Mouse (Mus musculus) forebrain, embryonic 12.5 days (tissue): Measurements from ENCODE around the gene Mrps36. TPM values are rescaled to one million over a fixed set of nuclear protein-coding genes. Genes with fewer than 3 reads are reported as not detected.
"Not testable (repeated sequence)": the region's sequence is repeated elsewhere in the genome, so short reads cannot be mapped to it uniquely, and the experiment has no call there.

Experiments
- ATAC-seq: fragments of 200-750 bp; cut with Nextera tagmentation; 2 replicates; pipeline ENCODE4 v1.8.0; 2017; ENCODE audit warnings: moderate TSS enrichment; ENCODE audit not compliant: low FRiP score
- H3K27ac ChIP-seq: fragments of 300-500 bp; sonication (generic); 2 replicates; pipeline ENCODE4 v1.5.1; 2016; ENCODE audit warnings: mild to moderate bottlenecking
- H3K27me3 ChIP-seq: fragments of 300-500 bp; sonication (generic); 2 replicates; pipeline ENCODE4 v1.6.1; 2016; ENCODE audit warnings: mild to moderate bottlenecking
- H3K36me3 ChIP-seq: fragments of 300-500 bp; sonication (generic); replicated peaks from 2 replicates; pipeline ENCODE4 v1.6.1; 2016; ENCODE audit warnings: mild to moderate bottlenecking
- H3K4me1 ChIP-seq: fragments of 300-500 bp; sonication (generic); 2 replicates; pipeline ENCODE4 v1.6.1; 2016
- H3K4me2 ChIP-seq: fragments of 300-500 bp; sonication (generic); 2 replicates; pipeline ENCODE4 v1.6.1; 2016; ENCODE audit warnings: mild to moderate bottlenecking, moderate library complexity
- H3K4me3 ChIP-seq: fragments of 300-500 bp; sonication (generic); replicated peaks from 2 replicates; pipeline ENCODE4 v1.5.1; 2016; ENCODE audit warnings: mild to moderate bottlenecking
- H3K9ac ChIP-seq: fragments of 300-500 bp; sonication (generic); 2 replicates; pipeline ENCODE4 v1.6.1; 2016; ENCODE audit warnings: mild to moderate bottlenecking
- H3K9me3 ChIP-seq: fragments of 300-500 bp; sonication (generic); 2 replicates; pipeline ENCODE4 v1.6.1; 2016
- WGBS: fragments of 180-500 bp; shearing (Covaris S2); methylation state at CpG from one replicate; pipeline ENCODE4 v1.1.7; 2016; 5-methylcytosine and 5-hydroxymethylcytosine counted together
- polyA plus RNA-seq: library from polyadenylated mRNA; unstranded; fragments of >200 nt; fragmentation: Nextera tagmentation; extraction: Ambion mirVana; gene quantifications from 2 replicates; pipeline ENCODE4 v1.2.1, GENCODE M21; 2016

Gene Mrps36
- polyA plus RNA-seq, 1 experiment from 2014 or later = 124 TPM

DNA sequence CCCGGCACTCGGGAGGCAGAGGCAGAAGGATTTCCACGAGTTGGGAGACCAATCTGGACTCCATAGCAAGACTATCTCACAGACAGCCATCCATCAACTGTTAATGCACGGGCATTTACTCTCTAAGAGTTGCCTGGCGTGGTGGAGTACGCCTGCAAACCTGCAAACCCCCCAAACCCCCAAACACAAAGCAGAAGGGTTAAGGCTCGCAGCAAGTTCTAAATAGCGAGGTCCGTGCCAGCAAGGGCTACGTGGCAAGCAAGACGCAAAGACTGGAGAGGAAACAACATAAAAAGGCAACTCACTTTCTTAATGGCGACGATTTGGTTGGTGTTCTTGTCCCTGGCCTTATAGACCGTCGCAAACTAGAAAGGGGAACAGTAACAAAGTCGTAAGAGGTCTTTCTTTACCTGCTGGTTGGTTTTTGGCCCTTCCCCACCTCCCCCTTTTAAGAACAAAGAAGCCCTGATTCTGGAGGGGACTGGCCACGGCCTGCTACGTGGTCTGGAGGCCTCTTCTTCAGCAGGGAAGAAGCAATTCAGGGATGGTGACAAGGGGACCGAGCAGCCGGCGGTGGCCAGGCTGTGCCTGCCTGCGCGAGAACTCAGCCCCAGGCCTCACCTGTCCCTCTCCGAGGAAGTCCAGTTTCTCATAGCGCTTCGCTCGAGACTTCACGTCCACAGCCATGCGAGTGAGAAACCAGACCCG, 14.2 kb downstream of the Mrps36 start:
- peaks cover 16% of the 10 kb centered on the region for H3K4me1 ChIP-seq
- WGBS = 3% methylated on average over 30 of the region's 30 CpGs
- peak; percentile 91 for ATAC-seq

DNA sequence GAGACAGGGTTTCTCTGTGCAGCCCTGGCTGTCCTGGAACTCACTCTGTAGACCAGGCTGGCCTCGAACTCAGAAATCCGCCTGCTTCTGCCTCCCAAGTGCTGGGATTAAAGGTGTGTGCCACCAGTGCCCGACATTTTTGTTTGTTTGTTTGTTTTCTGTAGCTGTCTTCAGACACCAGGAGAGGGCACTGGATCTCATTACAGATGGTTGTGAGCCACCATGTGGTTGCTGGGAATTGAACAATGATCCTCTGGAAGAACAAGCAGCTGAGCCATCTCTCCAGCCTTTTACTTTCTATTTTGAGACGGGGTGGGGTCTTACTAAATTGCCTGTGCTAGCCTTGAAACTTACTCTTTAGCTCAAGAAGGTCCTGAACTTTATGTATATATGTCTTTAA, 15.9 kb downstream of the Mrps36 start:
- peaks cover 16% of the 10 kb centered on the region for H3K36me3 ChIP-seq
- peaks cover 16% of the 10 kb centered on the region for H3K4me1 ChIP-seq
- H3K4me2 ChIP-seq, ATAC-seq, H3K27ac ChIP-seq, H3K4me3 ChIP-seq, H3K27me3 ChIP-seq, H3K9me3 ChIP-seq, H3K9ac ChIP-seq: not testable (repeated sequence)
- WGBS = 91% methylated on average over 4 of the region's 4 CpGs

More for the DNA sequence above, 14.2 kb downstream of the Mrps36 start:
- H3K9ac ChIP-seq = peak overlapping the region; percentile 88
- peaks cover 19% of the 10 kb centered on the region for H3K36me3 ChIP-seq
- H3K27me3 ChIP-seq = no peaks in the 10 kb centered on the region
- peak overlapping the region; percentile 90 for H3K4me2 ChIP-seq
- H3K4me3 ChIP-seq = peak overlapping the region; percentile 87
- H3K27ac ChIP-seq = peak overlapping the region; percentile 91
- no peaks in the 10 kb centered on the region for H3K9me3 ChIP-seq

DNA sequence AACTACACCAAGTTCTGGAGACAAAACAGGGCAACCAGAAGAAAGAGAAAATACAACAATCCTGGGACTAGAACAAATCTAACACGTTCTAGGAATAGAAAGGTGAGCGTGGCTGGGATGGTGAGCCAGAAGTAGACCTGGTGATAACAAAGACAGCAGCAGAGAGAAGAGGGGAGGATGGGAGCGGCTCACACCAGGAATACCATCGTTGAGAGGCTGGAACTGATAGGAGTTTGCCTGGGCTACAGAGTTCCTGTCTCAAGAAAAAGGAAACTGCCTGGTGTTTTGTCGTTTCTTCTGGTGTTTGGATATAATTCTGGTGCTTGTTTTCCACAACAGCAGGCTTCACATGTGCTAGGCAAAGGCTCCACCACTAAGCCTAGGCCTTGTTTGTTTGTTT, 16.4 kb downstream of the Mrps36 start:
- no peaks in the 10 kb centered on the region for H3K27me3 ChIP-seq
- H3K9me3 ChIP-seq = no peaks in the 10 kb centered on the region
- H3K4me2 ChIP-seq = no peak overlapping the region
- H3K36me3 ChIP-seq = peaks cover 16% of the 10 kb centered on the region
- 94% methylated on average over 5 of the region's 5 CpGs for WGBS
- peaks cover 16% of the 10 kb centered on the region for H3K4me1 ChIP-seq
- no peak overlapping the region for H3K4me3 ChIP-seq
- H3K9ac ChIP-seq = no peak overlapping the region
- no peak overlapping the region for H3K27ac ChIP-seq
- no peak for ATAC-seq

DNA sequence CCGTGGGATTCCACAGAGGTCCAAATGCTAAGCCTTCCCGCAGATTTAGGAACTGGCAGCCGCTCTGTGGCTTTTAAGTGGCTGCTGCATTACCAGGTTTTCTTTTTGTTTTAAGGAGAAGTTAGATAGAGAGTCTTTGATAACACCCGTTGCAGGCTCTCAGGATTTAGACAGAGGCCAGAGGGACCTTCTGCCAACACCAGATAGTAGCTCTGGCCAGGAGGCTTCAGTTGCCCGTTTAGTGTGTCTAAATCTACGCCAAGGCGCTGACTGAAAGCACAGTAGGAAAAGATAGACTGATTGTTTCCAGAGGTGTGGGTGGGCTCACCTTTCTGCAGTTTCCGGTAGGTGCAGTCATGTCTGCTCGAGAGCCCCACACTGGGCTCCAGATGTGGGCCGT, 19.3 kb downstream of the Mrps36 start:
- H3K36me3 ChIP-seq = peaks cover 37% of the 10 kb centered on the region

DNA sequence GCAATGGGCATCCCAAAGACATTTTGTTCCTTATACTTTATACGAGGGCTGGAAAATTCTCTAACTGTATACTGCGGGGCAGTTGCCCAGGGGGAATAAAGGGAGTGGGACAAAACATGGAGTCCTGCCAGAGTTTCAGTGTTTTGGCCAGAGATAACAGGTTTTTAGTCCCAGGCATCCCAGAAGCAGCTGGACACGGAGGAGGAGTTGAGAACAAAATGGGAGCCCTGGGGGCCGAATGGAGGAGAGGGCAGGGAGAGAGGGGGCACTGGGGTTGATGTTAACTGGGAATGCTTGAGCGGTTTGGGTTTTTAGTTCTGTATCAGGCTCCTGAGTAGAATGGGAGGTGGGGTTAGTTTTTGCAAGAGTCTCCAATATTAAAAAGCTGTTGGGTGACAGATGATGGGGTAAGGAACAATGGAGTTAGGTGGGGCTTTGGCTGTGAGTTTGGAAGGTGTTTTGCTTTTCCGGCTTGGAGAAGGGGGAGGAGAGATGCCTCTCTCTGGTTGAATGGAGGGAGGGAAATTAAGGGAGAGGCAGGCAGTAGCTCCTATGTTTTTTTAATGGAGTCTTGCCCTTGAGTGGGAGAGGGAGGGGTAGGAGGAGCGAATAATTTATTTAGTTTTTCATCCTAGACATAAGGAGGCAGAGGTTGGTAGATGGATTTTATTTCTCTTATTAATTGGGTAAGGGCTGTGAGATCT, 20.3 kb downstream of the Mrps36 start:
- no peak overlapping the region for H3K27ac ChIP-seq
- no peak overlapping the region for H3K4me3 ChIP-seq
- peaks cover 42% of the 10 kb centered on the region for H3K36me3 ChIP-seq
- no peak overlapping the region for H3K9ac ChIP-seq
- no peak for ATAC-seq
- no peak overlapping the region for H3K4me2 ChIP-seq
- 89% methylated on average over 7 of the region's 7 CpGs for WGBS
- no peaks in the 10 kb centered on the region for H3K27me3 ChIP-seq
- H3K9me3 ChIP-seq = no peaks in the 10 kb centered on the region
- peaks cover 8% of the 10 kb centered on the region for H3K4me1 ChIP-seq

More for the DNA sequence above, 19.3 kb downstream of the Mrps36 start:
- peaks cover 16% of the 10 kb centered on the region for H3K4me1 ChIP-seq
- no peaks in the 10 kb centered on the region for H3K9me3 ChIP-seq
- ATAC-seq = no peak
- no peak overlapping the region for H3K27ac ChIP-seq
- H3K9ac ChIP-seq = no peak overlapping the region
- no peak overlapping the region for H3K4me2 ChIP-seq
- H3K4me3 ChIP-seq = no peak overlapping the region
- 94% methylated on average over 10 of the region's 10 CpGs for WGBS
- no peaks in the 10 kb centered on the region for H3K27me3 ChIP-seq

DNA sequence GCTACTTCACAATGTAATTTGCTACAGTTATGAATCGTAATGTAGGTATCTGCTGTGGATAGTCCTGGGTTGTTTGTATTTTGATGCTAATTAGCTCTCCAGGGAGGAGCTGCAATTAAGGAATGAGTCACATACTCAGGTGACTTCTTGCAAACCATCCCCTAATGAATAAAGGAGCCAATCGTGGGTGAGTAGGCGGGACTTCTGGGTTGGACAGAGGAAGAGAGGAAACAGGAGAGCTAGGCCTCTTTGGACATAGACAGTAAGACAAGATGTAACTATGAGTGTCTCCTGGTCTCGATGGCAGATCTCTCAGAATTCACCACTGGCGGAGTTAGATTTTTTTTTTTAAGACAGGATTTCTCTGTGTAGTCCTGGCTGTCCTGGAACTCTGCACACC, 22.8 kb downstream of the Mrps36 start:
- Histone ChIP-seq H3K9me3 (no peaks in the 10 kb centered on the region), H3K4me2 (no peak overlapping the region), H3K27me3 (no peaks in the 10 kb centered on the region), H3K4me3 (no peak overlapping the region), H3K36me3 (peaks cover 45% of the 10 kb centered on the region), H3K27ac (no peak overlapping the region), H3K9ac (no peak overlapping the region), H3K4me1 (no peaks in the 10 kb centered on the region)
- 82% methylated on average over 5 of the region's 5 CpGs for WGBS
- ATAC-seq = no peak

DNA sequence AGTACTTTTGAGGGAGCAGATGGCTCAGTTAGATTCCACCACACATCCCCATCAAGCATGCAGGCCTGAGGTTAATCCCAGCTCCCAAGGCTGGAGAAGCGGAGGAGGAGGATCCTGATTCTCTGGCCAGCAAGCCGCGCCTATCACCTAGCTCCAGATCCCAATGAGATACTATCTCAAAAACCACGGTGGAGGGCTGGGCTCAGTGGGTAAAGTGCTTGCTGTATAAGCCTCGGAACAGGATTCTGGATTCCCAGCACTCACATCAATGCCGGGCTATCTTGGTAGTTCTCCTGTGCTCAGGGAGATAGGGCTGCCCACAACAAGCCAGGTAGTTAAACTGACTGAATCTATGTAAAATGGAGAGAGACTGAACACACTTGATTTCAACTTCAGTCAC, 29.0 kb downstream of the Mrps36 start:
- Histone ChIP-seq H3K9me3 (no peaks in the 10 kb centered on the region), H3K27me3 (no peaks in the 10 kb centered on the region), H3K27ac (no peak overlapping the region), H3K4me3 (no peak overlapping the region), H3K9ac (no peak overlapping the region), H3K36me3 (peaks cover 75% of the 10 kb centered on the region), H3K4me1 (no peaks in the 10 kb centered on the region), H3K4me2 (no peak overlapping the region)
- ATAC-seq = no peak
- WGBS = 93% methylated on average over 6 of the region's 6 CpGs

DNA sequence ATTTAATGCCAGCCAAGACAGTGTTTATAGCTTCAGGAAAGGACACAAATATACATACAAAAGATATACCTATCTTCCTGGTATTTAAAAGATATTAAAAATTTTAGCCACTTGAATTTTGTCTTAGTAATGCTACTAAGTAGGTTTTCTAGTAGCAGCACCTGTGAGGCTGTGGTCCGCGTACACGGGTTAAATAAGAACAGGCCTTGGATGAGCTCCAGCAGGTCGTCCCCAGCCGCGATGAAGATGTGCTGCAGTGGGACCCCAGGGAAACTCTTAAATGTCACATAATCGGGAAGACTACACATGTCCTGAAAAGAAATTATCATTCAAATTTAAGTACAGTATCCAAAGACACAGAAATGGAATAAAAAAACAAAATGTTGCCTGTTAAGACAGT, 38.3 kb downstream of the Mrps36 start:
- no peaks in the 10 kb centered on the region for H3K9me3 ChIP-seq
- H3K27ac ChIP-seq = no peak overlapping the region
- H3K4me3 ChIP-seq = no peak overlapping the region
- 96% methylated on average over 7 of the region's 7 CpGs for WGBS
- H3K9ac ChIP-seq = no peak overlapping the region
- H3K4me1 ChIP-seq = no peaks in the 10 kb centered on the region
- H3K36me3 ChIP-seq = peaks cover 86% of the 10 kb centered on the region
- no peak for ATAC-seq
- no peak overlapping the region for H3K4me2 ChIP-seq
- no peaks in the 10 kb centered on the region for H3K27me3 ChIP-seq

DNA sequence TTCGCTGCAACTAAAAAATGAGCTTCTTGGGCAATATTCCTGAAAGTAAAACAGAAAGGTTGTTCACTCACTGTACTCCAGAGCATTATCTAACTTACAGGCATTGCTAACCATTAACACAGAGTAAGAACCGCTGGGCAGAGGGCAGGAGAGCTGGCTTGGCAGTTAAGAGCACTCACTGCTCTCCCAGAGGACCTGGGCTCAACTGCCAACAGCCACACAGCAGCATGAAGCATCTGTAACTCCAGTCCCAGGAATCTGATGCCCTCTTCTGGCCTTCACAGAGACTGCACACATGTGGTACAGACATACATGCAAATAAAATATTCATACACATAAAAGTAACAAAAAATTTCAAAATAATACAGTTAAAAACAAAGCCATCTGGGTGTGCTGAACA, 41.0 kb downstream of the Mrps36 start:
- no peak for ATAC-seq
- H3K4me3 ChIP-seq = no peak overlapping the region
- H3K9ac ChIP-seq = no peak overlapping the region
- no peak overlapping the region for H3K27ac ChIP-seq
- no peaks in the 10 kb centered on the region for H3K9me3 ChIP-seq
- 95% methylated on average over 2 of the region's 2 CpGs for WGBS
- no peak overlapping the region for H3K4me2 ChIP-seq
- no peaks in the 10 kb centered on the region for H3K4me1 ChIP-seq
- H3K27me3 ChIP-seq = no peaks in the 10 kb centered on the region
- H3K36me3 ChIP-seq = peaks cover 77% of the 10 kb centered on the region

DNA sequence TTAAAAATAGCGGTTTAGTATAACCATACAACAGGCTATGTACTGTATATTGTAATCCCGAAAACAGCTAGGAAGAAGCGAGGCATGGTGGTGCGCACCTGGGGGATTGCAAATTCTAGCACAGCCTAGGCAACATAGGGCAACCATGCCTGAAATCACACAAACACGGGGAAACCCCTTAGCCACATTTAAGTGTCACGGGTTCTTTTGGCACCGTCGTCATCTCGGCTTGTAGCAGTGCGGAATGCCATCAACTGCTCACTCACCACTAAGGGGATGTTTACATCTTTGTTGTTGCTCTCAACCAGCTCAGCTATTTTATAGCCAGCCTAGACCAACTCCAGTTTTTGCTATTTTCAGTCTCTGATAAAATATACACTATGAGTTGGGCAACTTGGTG, 45.6 kb downstream of the Mrps36 start:
- no peak overlapping the region for H3K9ac ChIP-seq
- no peak overlapping the region for H3K27ac ChIP-seq
- H3K4me3 ChIP-seq = no peak overlapping the region
- 94% methylated on average over 10 of the region's 10 CpGs for WGBS
- H3K4me1 ChIP-seq = no peaks in the 10 kb centered on the region
- no peaks in the 10 kb centered on the region for H3K9me3 ChIP-seq
- ATAC-seq = no peak
- no peaks in the 10 kb centered on the region for H3K27me3 ChIP-seq
- peaks cover 55% of the 10 kb centered on the region for H3K36me3 ChIP-seq
- no peak overlapping the region for H3K4me2 ChIP-seq

DNA sequence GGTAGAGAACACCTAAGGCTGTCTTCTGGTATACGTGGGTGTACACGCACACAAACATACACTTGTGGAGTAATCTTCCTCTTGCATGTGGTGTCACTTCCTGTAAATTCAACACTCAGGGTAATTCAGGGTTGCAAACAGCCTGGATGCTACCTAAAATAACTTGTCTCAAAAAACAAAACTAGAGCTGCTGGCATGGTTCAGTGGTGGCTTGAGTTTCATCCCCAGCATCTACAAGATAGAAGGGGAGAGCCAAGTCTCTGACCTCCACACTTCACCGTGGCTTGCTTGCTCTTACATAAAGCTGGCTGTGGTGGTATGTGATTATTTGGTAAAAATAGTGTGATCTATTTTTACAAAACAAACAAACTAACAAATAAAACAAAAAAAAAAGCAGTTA, 46.9 kb downstream of the Mrps36 start:
- Histone ChIP-seq H3K9ac (no peak overlapping the region), H3K27ac (no peak overlapping the region), H3K4me1 (no peaks in the 10 kb centered on the region), H3K4me3 (no peak overlapping the region), H3K9me3 (no peaks in the 10 kb centered on the region), H3K4me2 (no peak overlapping the region), H3K36me3 (peaks cover 43% of the 10 kb centered on the region), H3K27me3 (no peaks in the 10 kb centered on the region)
- no peak for ATAC-seq
- 89% methylated on average over 3 of the region's 3 CpGs for WGBS

DNA sequence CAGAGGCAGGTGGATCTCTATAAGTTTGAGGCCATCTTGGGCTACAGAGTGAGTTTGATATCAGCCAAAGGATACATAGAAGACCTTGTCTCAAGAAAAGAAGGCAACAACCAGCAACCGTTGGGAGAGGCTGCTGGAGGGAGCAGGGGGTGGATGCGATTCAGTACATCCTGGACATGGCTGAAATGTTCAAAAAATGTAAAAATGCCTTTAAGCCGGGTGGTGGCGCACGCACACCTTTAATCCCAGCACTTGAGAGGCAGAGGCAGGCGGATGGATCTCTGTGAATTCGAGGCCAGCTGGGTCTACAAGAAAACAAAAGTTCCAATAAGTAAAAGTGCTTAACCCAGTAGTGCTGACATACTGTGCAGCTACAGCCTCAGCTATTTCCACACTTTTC, 56.9 kb downstream of the Mrps36 start:
- Histone ChIP-seq H3K36me3 (no peaks in the 10 kb centered on the region), H3K9me3 (no peaks in the 10 kb centered on the region), H3K27me3 (no peaks in the 10 kb centered on the region), H3K27ac (no peak overlapping the region), H3K4me1 (no peaks in the 10 kb centered on the region), H3K9ac (no peak overlapping the region), H3K4me3 (no peak overlapping the region), H3K4me2 (no peak overlapping the region)
- WGBS = 70% methylated on average over 7 of the region's 7 CpGs
- ATAC-seq = no peak
